ENCODE assay signal across 9 mouse cellular contexts in genomic region chrX:167212707-167213106, GRCm38 (mm10). TPM values are rescaled to one million over a fixed set of nuclear protein-coding genes. Genes with fewer than 3 reads are reported as not detected.
DNase-seq lines count a peak whose midpoint lies in the region; ATAC-seq and TF ChIP-seq lines count a peak whose summit lies in the region.
"Had no signal": no experiment of that assay in that cellular context is flagged by ENCODE, and none has a peak within 500 bp of the region (broad histone marks: within the 10 kb centered on the region; RNA-seq: fewer than 3 reads in every experiment).

No protein-coding gene starts in this region.

- H3K27ac ChIP-seq in ES-E14 (ENCODE audit: insufficient read depth, low read depth, low read length, poor library complexity, severe bottlenecking) = peak overlapping the region; percentile 71; the same call in 1 of the 2 replicates
- H3K27ac ChIP-seq in forebrain, embryonic 14.5 days (ENCODE audit: low read depth, low read length) = no peak overlapping the region
- H3K27ac ChIP-seq in midbrain, embryonic 10.5 days (replicated peaks) = peak overlapping the region; percentile 71

- H3K9ac ChIP-seq in ES-E14 (ENCODE audit: insufficient read depth, low read depth, low read length, poor library complexity, severe bottlenecking) = peak overlapping the region; percentile 56; the same call in 1 of the 2 replicates
- H3K9ac ChIP-seq in forebrain, embryonic 14.5 days (ENCODE audit: low read length) = no peak overlapping the region

- no peaks in the 10 kb centered on the region for H3K36me3 ChIP-seq in ES-E14 (ENCODE audit: control insufficient read depth, insufficient read depth, low read length, poor library complexity, severe bottlenecking)
- H3K36me3 ChIP-seq in forebrain, embryonic 14.5 days (ENCODE audit: control insufficient read depth, insufficient read depth, low read length) = no peaks in the 10 kb centered on the region
- no peaks in the 10 kb centered on the region for H3K36me3 ChIP-seq in midbrain, embryonic 10.5 days
- H3K36me3 ChIP-seq: G1E had no signal

- in situ Hi-C loops in ES-E14 (cut with MboI; ENCODE audit: low sequenced_read_pairs in 2 of 2, unreplicated experiment in 2 of 2) = no loop called here

- no peaks in the 10 kb centered on the region for H3K9me3 ChIP-seq in ES-E14 (ENCODE audit: control insufficient read depth, insufficient read depth, low read depth, low read length)
- H3K9me3 ChIP-seq in forebrain, embryonic 14.5 days (replicated peaks; ENCODE audit: control insufficient read depth, low read length) = no peaks in the 10 kb centered on the region
- no peaks in the 10 kb centered on the region for H3K9me3 ChIP-seq in midbrain, embryonic 10.5 days (replicated peaks)
- H3K9me3 ChIP-seq: G1E had no signal

- H3K4me3 ChIP-seq in ES-E14 (ENCODE audit: insufficient read depth in 1 of 2, low read depth in 1 of 2, low read length in 2 of 2, poor library complexity in 1 of 2, severe bottlenecking in 1 of 2) = peak overlapping the region; percentile 48 to 54
- no peak overlapping the region for H3K4me3 ChIP-seq in forebrain, embryonic 14.5 days (ENCODE audit: low read depth, low read length)
- H3K4me3 ChIP-seq in midbrain, embryonic 10.5 days = no peak overlapping the region

- 27% methylated on average over 8 of the region's 8 CpGs for WGBS in forebrain, embryonic 14.5 days
- 40% methylated on average over 8 of the region's 8 CpGs for WGBS in midbrain, embryonic 10.5 days

- DNase-seq in gastrocnemius, postnatal 10 days = peak; percentile 25
- DNase-seq in gastrocnemius, adult 8-10 months (ENCODE audit: low spot score in 2 of 2) = no peak
- DNase-seq in ES-E14 (ENCODE audit: low read depth, low spot score) = no peak
- DNase-seq in forebrain, embryonic 14.5 days (ENCODE audit: low spot score) = peak; percentile 57
- DNase-seq in midbrain, embryonic 10.5 days (ENCODE audit: low spot score) = no peak
- no peak for DNase-seq in layer of hippocampus, postnatal 36 days
- no peak for DNase-seq in urinary bladder, postnatal 10 days (ENCODE audit: low spot score)

- H3K27me3 ChIP-seq in forebrain, embryonic 14.5 days (replicated peaks; ENCODE audit: control insufficient read depth, insufficient read depth, low read length) = no peaks in the 10 kb centered on the region
- peaks cover 48% of the 10 kb centered on the region for H3K27me3 ChIP-seq in midbrain, embryonic 10.5 days (ENCODE audit: low read depth, poor library complexity, severe bottlenecking)

- ATAC-seq in forebrain, embryonic 14.5 days = peak; percentile 17
- peak; percentile 11 for ATAC-seq in inflammation-experienced regulatory T-cells, adult 6 months

- no peak overlapping the region for H3K4me2 ChIP-seq in forebrain, embryonic 14.5 days (ENCODE audit: low read length)

- H3K4me1 ChIP-seq in ES-E14 (ENCODE audit: control insufficient read depth in 2 of 2, insufficient read depth in 2 of 2, low read length in 2 of 2, poor library complexity in 1 of 2) = peaks cover 0 to 2% of the 10 kb centered on the region in 2 experiments; a peak in 1 of 4 replicates
- no peaks in the 10 kb centered on the region for H3K4me1 ChIP-seq in forebrain, embryonic 14.5 days (ENCODE audit: control insufficient read depth, insufficient read depth, low read length)
- H3K4me1 ChIP-seq in midbrain, embryonic 10.5 days = peaks cover 24% of the 10 kb centered on the region

TF ChIP-seq in ES-E14, 5 proteins besides CTCF, POLR2A, EP300 and RAD21:
- no peak for TF ChIP-seq ZNF384 (IDR thresholded peaks at IDR 0.05; ENCODE audit: low read depth, low read length)
- TF ChIP-seq ZC3H11A (IDR thresholded peaks at IDR 0.05; ENCODE audit: borderline replicate concordance, low read depth, low read length) = no peak
- no peak for TF ChIP-seq HCFC1 (IDR thresholded peaks at IDR 0.05; ENCODE audit: borderline replicate concordance, insufficient read depth, low read length)
- TF ChIP-seq CHD2 (IDR thresholded peaks at IDR 0.05; ENCODE audit: low read depth, low read length) = no peak
- TF ChIP-seq MAFK (IDR thresholded peaks at IDR 0.05; ENCODE audit: insufficient read depth, low read depth, low read length) = no peak

RNA-seq across cellular contexts. Expression of gene Tmsb4x, which starts 3.6 kb away (rescaled TPM):
- total RNA-seq in gastrocnemius, postnatal 10 days (2021) = 100 to 1,000 TPM; 492 to 589 TPM
- total RNA-seq in gastrocnemius, adult 8-10 months (2022) = 100 to 1,000 TPM; 149 to 210 (median 158) TPM
- 594 and 1,131 TPM in 2 replicates for total RNA-seq in ES-E14 (2012; rRNA removed)
- 7,141 and 7,206 TPM in 2 replicates for polyA plus RNA-seq in forebrain, embryonic 14.5 days (2014; fragmentation: Nextera tagmentation; extraction: Ambion mirVana)
- polyA plus RNA-seq in inflammation-experienced regulatory T-cells, adult 6 months (2017; shearing (Covaris generic)) = over 10,000 TPM; 12,659 to 15,684 (median 12,791) TPM
- 3,605 and 4,052 TPM in 2 replicates for polyA plus RNA-seq in midbrain, embryonic 10.5 days (2016; fragmentation: Nextera tagmentation; extraction: Ambion mirVana)
- total RNA-seq in layer of hippocampus, postnatal 36 days (2021) = 1,000 to 10,000 TPM; 1,717 to 1,792 TPM
- polyA plus RNA-seq: G1E had no signal

RNA-seq across cellular contexts. Expression of gene Tlr8, which starts 51.4 kb away (rescaled TPM):
- 1 to 10 TPM in 1 of 2 experiments, under 1 TPM in 1; 0.99 to 1.6 TPM for total RNA-seq in gastrocnemius, postnatal 10 days (2021)
- under 1 TPM in 3 of 4 experiments, not detected in 1; 0.29 to 0.83 (median 0.46) TPM for total RNA-seq in gastrocnemius, adult 8-10 months (2022)
- total RNA-seq in ES-E14 (2012; rRNA removed) = not detected in 2 replicates
- 0.17 and 0.22 TPM in 2 replicates for polyA plus RNA-seq in forebrain, embryonic 14.5 days (2014; fragmentation: Nextera tagmentation; extraction: Ambion mirVana)
- under 1 TPM in 1 of 3 experiments, not detected in 2; 0.11 TPM for polyA plus RNA-seq in inflammation-experienced regulatory T-cells, adult 6 months (2017; shearing (Covaris generic))
- polyA plus RNA-seq in midbrain, embryonic 10.5 days (2016; fragmentation: Nextera tagmentation; extraction: Ambion mirVana) = 0.30 TPM in 1 of 2 replicates, not detected in the other
- not detected for total RNA-seq in layer of hippocampus, postnatal 36 days (2021)
- polyA plus RNA-seq: G1E had no signal

Comparison
In these comparisons a context has a peak if more than half of its experiments do, and no peak if none do; other contexts are left out.
1. DNase-seq: peak in gastrocnemius, postnatal 10 days (single experiment) and forebrain, embryonic 14.5 days (single experiment); none in gastrocnemius, adult 8-10 months (0 of 2), ES-E14 (single experiment), midbrain, embryonic 10.5 days (single experiment), layer of hippocampus, postnatal 36 days (0 of 2) and urinary bladder, postnatal 10 days (single experiment).
2. H3K4me3 ChIP-seq: peak in ES-E14 (2 of 2); none in forebrain, embryonic 14.5 days (single experiment) and midbrain, embryonic 10.5 days (single experiment).